Mouse (Mus musculus): ENCODE data around the gene Socs3. TPM values are rescaled to one million over a fixed set of nuclear protein-coding genes. Genes with fewer than 3 reads are reported as not detected.

Socs3 gene
- total RNA-seq, 2 experiments from 2014 or later, result 0.79 to 0.96 TPM

DNA sequence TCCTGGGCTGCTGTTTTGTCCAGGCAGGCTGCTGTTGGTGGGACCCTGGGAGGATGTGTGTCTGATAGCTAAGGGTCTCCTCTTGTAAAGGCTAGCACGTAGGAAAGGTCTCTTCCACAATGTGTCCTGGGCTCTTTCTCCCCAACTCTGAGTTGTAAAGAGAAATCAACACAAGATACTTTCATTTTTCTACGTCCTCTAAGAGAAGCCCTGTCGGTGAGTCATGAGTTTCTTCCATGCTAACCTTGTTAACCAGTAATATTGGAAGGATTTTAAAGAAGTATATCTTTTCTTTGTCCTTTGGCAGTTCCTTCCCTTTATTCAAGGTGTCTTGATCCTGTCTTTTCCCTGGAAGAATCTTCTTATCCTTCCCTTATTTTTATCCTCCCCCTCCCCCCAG is 25.8 kb upstream of the Socs3 start:
- ATAC-seq (replicated peaks; ENCODE audit: poor library complexity), result no peak

- no peak for ATAC-seq (replicated peaks; ENCODE audit: poor library complexity)
These were observed 25.4 kb upstream of the Socs3 start for GRCm38 (mm10) chr11:117995255-117995654.

DNA sequence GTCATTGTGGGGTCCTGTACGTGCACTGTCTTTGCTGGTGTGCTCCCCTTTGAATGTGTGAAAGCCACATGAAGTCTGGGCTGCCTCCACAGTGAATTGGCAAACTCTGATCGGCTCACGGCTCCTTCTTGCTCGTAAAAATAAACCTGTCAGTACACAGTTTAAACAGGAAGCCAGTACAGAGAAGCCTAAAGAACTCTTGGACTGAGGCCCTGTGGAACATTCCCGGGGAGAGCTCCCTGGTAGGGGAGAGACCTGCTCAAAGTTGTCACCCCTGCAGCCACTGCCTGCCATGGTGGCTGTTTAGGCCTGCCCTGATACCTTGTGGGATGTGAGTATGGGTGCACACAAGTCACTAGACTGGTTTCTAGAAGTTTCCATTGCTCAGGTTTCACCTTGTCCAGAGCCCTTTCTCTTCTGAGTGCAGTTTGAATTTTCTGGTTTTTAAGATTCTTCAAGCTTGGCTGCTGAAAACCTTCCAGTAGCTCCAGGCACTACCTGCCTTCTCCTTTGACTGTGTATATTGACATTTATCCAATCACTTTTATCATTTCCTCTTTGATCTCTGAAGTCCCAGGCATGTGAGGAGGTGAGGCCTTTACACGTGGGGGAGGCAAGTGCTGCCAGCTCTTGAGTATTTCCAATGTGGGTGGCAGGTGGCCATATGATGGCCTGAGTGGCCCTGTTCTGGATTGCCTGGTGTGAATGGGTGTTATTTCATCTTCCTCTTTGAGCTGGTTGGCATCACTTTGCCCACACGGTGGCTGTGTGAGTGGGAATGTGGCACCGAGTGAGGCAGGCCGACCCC is 24.6 kb upstream of the Socs3 start:
- ATAC-seq (replicated peaks; ENCODE audit: poor library complexity), result no peak

DNA sequence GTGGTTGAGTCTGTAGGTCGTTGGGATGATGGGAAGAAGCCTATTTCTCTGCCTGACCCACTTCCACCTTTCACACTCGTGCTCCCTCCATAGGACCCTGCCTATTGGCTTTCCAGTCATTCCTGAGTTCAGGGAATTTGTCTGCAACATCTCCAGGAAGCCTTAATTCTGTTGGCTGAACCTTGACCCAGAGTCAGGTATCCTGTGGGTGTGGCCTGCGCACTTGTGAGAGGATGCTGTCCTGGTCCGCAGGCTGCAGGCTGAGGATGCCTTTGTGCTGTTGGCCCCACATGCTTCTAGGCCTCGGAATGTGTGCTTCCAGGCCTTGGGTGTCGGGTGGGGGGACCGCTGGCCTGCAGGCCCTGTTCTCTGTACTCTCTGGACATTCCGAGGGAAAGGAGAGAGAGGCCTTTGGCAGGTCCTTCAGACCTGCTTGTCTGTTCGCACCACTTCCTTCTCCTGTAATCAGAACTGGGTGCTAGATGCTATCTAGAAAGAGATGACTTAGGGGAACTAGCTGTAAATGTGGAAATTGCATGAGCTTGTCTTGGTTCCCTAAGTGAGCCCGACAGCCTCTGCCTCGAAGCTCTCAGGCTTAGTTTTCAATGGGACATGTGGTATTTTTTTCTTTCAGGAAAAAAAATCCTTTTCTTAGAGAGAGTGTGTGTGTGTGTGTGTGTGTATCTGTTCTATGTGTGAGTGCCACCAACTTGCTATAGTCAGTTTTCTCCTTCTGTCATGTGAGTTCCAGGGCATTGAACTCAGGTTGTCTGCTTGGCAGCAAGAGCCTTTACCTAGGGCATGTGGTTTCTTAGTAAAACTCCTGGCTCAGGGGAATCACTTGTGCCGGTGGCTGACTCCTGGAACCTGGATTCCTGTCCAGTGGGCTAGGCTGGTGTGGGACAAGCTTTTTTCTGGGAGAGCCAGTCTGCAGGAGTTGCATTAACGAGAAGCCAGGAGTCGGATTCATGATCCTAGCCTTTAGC is 23.6 kb upstream of the Socs3 start:
- peak; percentile 30; the same call in 1 of the 2 replicates for ATAC-seq (replicated peaks; ENCODE audit: poor library complexity)

GRCm38 (mm10) chr11:117991502-117992470 is 21.9 kb upstream of the Socs3 start:
- peak; percentile 76 for ATAC-seq (replicated peaks; ENCODE audit: poor library complexity)

DNA sequence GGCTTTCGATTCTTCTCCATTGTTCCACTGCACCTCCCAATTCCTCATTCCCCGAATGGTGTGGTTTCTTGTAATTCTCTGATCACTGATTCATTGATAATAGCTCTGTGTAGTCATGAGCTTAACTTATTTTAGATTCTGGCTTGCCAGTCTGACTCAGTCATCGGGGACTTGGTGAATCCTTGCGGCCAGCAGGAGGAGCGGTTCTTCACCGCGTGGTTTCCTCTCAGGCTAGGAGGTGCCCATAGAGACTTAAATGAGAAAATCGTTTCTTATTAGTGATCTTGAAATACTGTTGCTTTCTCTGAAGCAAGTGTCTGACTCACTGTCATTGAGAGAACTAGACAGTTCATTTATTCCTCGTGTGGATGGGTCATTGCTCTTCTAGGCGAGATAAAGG is 20.1 kb upstream of the Socs3 start:
- no peak for ATAC-seq (replicated peaks; ENCODE audit: poor library complexity)

DNA sequence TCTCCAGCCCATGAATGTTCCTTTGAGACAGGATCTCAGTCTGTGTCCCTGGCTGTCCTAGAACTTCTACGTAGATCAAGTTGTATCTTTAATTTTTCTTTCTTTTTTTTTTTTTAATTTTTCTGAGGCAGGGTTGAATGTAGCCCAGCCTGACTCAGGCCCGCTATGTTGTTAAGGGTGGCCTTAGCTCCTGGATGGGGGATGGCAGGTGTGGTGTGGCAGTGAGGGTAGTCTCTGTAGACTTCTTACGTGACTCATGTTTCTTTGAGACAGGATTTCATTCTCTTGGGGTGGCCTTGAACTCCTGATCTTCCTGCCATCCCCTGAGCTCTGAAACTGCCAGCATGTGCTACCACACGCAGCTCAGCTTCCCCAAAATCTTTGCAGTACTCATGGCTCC is 19.4 kb upstream of the Socs3 start:
- no peak for ATAC-seq (replicated peaks; ENCODE audit: poor library complexity)

- ATAC-seq (replicated peaks; ENCODE audit: poor library complexity), result peak; percentile 54
These were observed 18.1 kb upstream of the Socs3 start for GRCm38 (mm10) chr11:117987968-117988367.

- peak; percentile 37 for ATAC-seq (replicated peaks; ENCODE audit: poor library complexity)
These were observed 17.2 kb upstream of the Socs3 start for GRCm38 (mm10) chr11:117987032-117987451.

DNA sequence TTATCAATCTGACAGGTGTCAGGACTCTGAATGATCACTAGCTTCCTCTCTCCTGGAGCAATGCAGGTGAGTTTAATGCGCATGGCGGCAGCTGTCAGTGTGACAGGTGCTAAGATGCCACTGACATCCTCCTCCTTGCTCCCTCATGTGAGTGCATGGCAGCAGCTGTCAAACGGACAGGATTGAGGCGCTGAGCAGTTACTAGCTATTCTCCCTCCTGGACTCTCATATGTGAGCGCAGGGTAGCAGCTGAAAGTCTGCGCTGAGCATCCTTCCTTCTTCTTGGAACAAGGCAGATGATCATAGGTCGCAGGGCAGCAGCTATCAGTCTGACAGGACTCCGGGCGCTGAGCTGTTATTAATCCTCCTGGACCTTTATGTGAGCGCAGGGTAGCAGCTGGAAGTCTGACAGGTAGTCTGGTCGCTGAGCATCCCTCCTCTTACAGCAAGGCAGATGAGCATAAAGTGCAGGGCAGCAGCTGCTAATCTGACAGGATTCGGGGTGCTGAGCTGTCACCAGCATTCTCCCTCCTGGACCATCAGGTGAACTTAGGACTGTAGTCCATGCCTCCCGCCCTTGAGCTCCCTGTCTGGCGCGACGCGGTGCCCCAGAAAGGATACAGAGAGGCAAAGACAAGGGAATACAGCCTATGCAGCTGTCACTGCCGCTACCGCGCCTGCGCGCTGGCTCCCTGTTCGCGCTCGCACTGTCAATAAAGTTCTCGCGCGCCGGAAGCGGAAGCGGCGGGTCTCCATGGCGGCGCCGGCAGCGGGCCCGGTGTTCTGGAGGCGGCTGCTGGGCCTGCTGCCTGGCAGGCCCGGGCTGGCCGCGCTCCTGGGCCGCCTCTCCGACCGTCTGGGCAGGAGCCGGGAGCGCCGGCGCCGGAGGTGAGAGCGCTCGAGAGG is 16.5 kb upstream of the Socs3 start, which contains the start of gene Pgs1:
Gene Pgs1 (plus strand): TSS at position 167 of the 906 bp plus-strand sequence.
- ATAC-seq (replicated peaks; ENCODE audit: poor library complexity), result peak; percentile 62

DNA sequence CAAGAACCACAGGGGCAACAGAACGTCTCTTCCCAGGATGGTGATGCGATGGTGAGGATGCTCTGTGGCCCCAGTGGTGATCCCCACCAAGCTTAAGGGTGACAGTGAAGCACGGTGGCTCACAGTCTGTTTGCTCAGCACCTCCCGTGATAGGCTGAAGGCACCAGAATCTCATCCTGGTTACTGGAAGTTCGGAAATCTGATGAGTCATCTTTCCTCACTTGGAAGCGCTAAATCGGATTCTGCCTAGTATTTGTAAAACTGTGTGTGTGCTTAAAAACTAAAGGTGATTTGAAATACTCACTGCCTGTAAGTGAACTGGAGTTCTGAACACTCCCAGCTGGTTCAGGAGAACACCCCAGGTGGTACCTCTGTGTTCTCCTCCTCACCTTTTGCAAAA is 13.9 kb upstream of the Socs3 start:
- no peak for ATAC-seq (replicated peaks; ENCODE audit: poor library complexity)

DNA sequence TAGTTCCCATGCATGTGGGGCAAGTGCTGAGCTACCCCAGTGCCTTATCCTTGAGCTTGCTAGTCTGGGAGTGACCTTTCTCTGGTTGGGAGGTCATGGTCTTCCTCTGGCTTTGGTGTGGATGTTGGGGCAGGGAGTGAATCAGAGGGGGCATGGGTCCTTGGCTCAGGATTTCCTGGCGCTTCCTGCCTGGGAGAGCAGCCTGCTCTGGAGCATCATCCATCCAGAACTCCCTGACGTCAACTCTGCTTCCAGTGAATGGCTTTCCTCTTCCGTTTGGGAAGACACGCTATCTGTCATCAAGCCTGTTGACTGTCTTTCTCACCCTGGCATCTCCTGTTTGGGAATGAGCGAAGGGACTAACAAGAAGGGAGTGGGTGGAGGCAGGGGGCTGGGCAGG is 12.6 kb upstream of the Socs3 start:
- no peak for ATAC-seq (replicated peaks; ENCODE audit: poor library complexity)

- peak; percentile 47 for ATAC-seq (replicated peaks; ENCODE audit: poor library complexity)
These were observed 9.5 kb upstream of the Socs3 start for GRCm38 (mm10) chr11:117979388-117979787.

DNA sequence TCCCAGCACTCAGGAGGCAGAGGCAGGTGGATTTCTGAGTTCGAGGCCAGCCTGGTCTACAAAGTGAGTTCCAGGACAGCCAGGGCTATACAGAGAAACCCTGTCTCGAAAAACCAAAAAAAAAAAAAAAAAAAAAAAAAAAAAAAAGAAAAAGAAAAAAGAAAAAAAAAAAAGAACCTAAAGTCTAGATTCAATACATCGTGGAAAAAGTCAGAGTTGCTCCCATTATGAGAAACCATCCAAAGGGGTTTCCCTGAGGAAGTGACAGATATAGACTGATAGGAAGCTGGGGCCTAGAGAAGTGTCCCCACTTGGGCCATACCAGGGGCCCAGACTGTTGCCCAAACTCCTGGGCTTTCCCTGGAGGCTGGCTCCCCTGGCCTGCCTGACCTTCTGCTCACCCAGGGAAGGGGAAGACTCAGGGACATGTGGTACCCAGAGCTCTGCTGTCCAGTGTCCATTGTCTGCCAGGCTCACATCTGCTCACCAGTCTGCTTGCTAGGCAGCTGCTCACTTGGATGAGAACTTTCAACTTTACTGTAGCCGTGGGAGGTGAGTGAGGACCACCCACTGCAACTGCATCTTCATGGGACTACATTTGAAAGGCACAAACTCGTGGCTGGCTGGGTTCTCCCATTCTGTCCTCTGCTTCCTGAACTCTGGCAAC is 8.0 kb upstream of the Socs3 start:
- no peak for ATAC-seq (replicated peaks; ENCODE audit: poor library complexity)

DNA sequence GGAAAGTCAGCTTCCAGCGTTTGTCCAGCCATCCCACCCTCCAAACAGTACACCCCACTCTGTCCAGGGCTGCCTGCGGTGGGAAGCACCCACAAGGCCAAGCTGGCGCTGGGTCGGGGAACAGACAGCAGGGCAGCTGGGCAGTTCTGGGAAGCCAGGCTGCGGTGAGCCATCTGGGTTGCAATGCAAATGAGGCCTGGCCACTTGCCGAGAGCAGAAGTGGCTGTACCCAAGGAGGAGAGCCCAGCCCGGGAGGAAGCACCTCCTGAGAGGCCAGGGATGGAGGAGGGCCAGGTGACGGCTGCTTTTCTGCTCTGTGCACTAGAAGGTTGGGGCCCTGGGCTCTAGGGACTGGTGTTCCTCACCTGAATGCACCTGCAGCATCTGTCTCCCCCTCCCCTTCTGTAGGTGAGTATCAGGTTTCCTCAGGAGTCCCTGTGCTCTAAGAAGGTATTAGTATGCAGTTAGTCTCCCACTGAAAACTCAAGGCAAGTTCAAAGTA is 6.3 kb upstream of the Socs3 start:
- ATAC-seq (replicated peaks; ENCODE audit: poor library complexity), result peak; percentile 58

DNA sequence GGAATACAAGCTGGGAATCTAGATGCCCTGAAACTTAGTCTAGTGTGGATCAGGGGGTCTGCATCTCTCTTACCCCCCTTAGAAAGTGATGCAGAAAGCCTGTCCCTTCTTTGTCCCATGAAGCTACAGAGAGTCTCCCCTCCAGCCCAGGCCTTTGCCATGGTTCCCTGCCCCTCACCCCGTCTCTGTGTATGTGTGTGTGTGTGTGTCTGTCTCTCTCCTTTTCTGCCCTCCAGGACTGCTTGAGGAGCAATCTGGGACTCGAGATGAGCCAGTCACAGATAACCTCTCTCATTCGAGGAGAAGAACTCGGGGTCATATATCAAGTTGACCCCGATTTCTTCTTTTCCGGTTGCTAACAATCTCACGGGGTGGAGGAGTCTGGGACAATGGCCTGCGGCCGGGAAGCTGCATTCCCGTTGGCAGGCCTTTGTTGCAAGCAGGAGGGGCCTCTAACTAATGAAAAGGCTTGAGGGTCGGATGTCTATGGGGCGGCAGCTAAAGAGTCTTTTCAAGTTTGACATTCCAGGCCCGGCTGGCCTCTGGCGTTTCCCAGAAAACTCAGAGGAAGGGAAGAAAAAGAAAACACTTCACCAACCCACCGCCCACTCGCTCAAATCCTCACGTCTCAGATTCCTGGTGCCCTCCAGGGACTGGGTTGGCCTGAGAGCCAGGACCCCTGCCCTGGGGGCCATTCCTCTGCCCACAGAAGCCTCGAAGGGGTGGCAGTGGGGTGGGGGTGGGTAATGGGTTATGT is 5.5 kb upstream of the Socs3 start:
- ATAC-seq (replicated peaks; ENCODE audit: poor library complexity), result no peak

DNA sequence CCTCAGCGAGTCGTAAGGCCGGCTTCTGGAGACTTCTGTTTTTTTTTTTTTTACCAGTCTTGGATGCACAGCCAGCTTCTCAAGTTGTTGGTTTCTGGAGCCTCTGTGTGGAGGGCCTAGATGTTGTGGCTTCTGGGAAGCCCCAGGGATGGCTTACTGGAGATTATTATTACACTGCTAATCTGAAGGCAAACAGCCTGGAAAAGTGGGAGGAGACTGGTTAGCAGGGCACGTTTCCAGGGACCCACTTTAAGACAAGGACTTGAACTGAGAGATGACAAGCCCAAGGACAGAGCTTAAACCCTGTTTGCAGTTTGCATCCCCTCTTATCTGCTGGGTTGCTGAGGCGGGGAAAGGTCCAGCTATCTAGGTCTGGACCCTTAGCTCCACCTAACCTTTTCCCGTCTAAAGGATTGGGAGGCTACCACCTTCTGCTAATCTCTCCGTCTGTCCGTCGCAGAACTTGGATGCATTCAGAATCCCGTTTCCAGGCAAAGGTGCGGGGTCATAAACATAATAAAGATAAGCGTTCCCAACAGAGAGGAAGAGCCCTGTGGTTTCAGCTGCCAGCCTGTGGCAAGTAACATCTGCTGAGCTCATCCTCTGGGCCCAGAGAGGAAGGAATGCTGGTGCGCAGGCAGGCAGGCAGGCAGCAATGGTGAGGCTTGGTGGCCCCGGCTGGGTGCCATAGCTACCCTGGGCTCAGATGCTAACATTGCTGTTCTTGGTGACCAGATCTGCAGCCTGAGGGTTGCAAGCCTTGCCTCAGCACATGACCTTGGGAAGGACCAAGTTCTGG is 4.7 kb upstream of the Socs3 start:
- peak; percentile 54 for ATAC-seq (replicated peaks; ENCODE audit: poor library complexity)
